In the genomic region with DNA sequence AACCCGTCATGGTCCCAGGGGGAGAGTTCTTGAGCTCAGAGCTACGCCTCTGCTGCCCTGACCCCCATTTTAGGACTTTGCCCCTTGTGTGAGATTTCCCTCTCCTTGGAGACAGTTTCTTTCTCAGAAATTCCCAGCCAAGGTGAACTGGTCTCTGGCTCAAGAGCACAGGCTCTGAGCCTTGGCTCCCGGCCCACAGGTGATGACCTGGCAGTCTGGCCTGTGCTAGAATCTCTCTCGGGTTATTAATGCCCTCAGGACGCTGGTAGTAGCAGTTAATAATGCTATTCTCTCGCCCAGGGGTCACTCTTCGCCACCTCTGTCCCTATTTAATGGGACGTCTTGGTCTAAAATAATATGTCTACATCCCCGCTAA, we compare ENCODE assay signal across 8 mouse cellular contexts. TPM values are rescaled to one million over a fixed set of nuclear protein-coding genes. Genes with fewer than 3 reads are reported as not detected.
DNase-seq lines count a peak whose midpoint lies in the region; ATAC-seq and TF ChIP-seq lines count a peak whose summit lies in the region.

No protein-coding gene starts in this region.

- TF ChIP-seq POLR2A in ES-Bruce4 (IDR thresholded peaks at IDR 0.05; ENCODE audit: insufficient read depth, low read length): no peak

- peak overlapping the region; percentile 24 for H3K9ac ChIP-seq in ES-Bruce4 (ENCODE audit: low read depth, poor library complexity, severe bottlenecking)
- peak overlapping the region; percentile 65 for H3K9ac ChIP-seq in forebrain, embryonic 13.5 days
- no peak overlapping the region; the same call in 1 of the 2 replicates for H3K9ac ChIP-seq in lung, embryonic 15.5 days
- H3K9ac ChIP-seq in stomach, postnatal 0 days (ENCODE audit: low read length): peak overlapping the region; percentile 68

- 16% methylated on average over 9 of the region's 9 CpGs for WGBS in forebrain, embryonic 13.5 days
- WGBS in lung, embryonic 15.5 days: 17% methylated on average over 9 of the region's 9 CpGs
- 16% methylated on average over 9 of the region's 9 CpGs for WGBS in stomach, postnatal 0 days

- TF ChIP-seq CTCF in ES-Bruce4 (IDR thresholded peaks at IDR 0.05; ENCODE audit: low read depth, low read length): no peak
- TF ChIP-seq CTCF in stomach, postnatal 0 days (IDR thresholded peaks at IDR 0.05; ENCODE audit: low read depth): no peak

- H3K4me1 ChIP-seq in ES-Bruce4 (ENCODE audit: control insufficient read depth, insufficient read depth, low read length): peaks cover 2% of the 10 kb centered on the region
- H3K4me1 ChIP-seq in forebrain, embryonic 13.5 days: peaks cover 14% of the 10 kb centered on the region
- peaks cover 15% of the 10 kb centered on the region for H3K4me1 ChIP-seq in lung, embryonic 15.5 days
- peaks cover 5% of the 10 kb centered on the region; the same call in 1 of the 2 replicates for H3K4me1 ChIP-seq in stomach, postnatal 0 days (replicated peaks; ENCODE audit: control insufficient read depth, insufficient read depth)

- no peak for TF ChIP-seq EP300 in ES-Bruce4 (IDR thresholded peaks at IDR 0.05; ENCODE audit: insufficient read depth, low read depth, low read length)
- no peak for TF ChIP-seq EP300 in stomach, postnatal 0 days (optimal IDR thresholded peaks at IDR 0.05)

- no peaks in the 10 kb centered on the region for H3K9me3 ChIP-seq in ES-Bruce4 (replicated peaks; ENCODE audit: control insufficient read depth, insufficient read depth, low read length, poor library complexity, severe bottlenecking)
- no peaks in the 10 kb centered on the region for H3K9me3 ChIP-seq in forebrain, embryonic 13.5 days (replicated peaks)
- no peaks in the 10 kb centered on the region for H3K9me3 ChIP-seq in lung, embryonic 15.5 days
- H3K9me3 ChIP-seq in stomach, postnatal 0 days (ENCODE audit: control insufficient read depth, low read length): no peaks in the 10 kb centered on the region

- no peaks in the 10 kb centered on the region for H3K27me3 ChIP-seq in ES-Bruce4 (ENCODE audit: control insufficient read depth, insufficient read depth, low read length, poor library complexity, severe bottlenecking)
- no peaks in the 10 kb centered on the region for H3K27me3 ChIP-seq in forebrain, embryonic 13.5 days
- H3K27me3 ChIP-seq in lung, embryonic 15.5 days: no peaks in the 10 kb centered on the region
- no peaks in the 10 kb centered on the region for H3K27me3 ChIP-seq in stomach, postnatal 0 days (ENCODE audit: control insufficient read depth, insufficient read depth, low read length)

- H3K36me3 ChIP-seq in ES-Bruce4 (ENCODE audit: control insufficient read depth, insufficient read depth, low read length, poor library complexity, severe bottlenecking): peaks cover under 1% of the 10 kb centered on the region; the same call in 1 of the 2 replicates
- H3K36me3 ChIP-seq in forebrain, embryonic 13.5 days (ENCODE audit: poor library complexity, severe bottlenecking): peaks cover 11% of the 10 kb centered on the region
- H3K36me3 ChIP-seq in lung, embryonic 15.5 days: peaks cover 8% of the 10 kb centered on the region
- H3K36me3 ChIP-seq in stomach, postnatal 0 days (ENCODE audit: control insufficient read depth, insufficient read depth, low read length): 0 out of 2 replicates have a peak, but pooled peaks cover 4% of the 10 kb centered on the region

- peak overlapping the region; percentile 12; the same call in 1 of the 2 replicates for H3K27ac ChIP-seq in ES-Bruce4 (ENCODE audit: insufficient read depth, low read length)
- H3K27ac ChIP-seq in forebrain, embryonic 13.5 days: no peak overlapping the region
- peak overlapping the region; percentile 82 for H3K27ac ChIP-seq in lung, embryonic 15.5 days
- peak overlapping the region; percentile 91 for H3K27ac ChIP-seq in stomach, postnatal 0 days (replicated peaks)

- H3K4me3 ChIP-seq in ES-Bruce4 (ENCODE audit: low read depth, low read length): peak overlapping the region; percentile 71
- peak overlapping the region; percentile 50 for H3K4me3 ChIP-seq in forebrain, embryonic 13.5 days
- H3K4me3 ChIP-seq in lung, embryonic 15.5 days: peak overlapping the region; percentile 51
- H3K4me3 ChIP-seq in stomach, postnatal 0 days (ENCODE audit: low read depth, low read length): peak overlapping the region; percentile 47

- ATAC-seq in forebrain, embryonic 13.5 days: no peak
- ATAC-seq in lung, embryonic 15.5 days (ENCODE audit: borderline replicate concordance, extremely low read depth, low FRiP score, low TSS enrichment): peak; percentile 21
- peak; percentile 24 for ATAC-seq in stomach, postnatal 0 days (ENCODE audit: low FRiP score, low TSS enrichment)

- peak overlapping the region; percentile 87 for H3K4me2 ChIP-seq in forebrain, embryonic 13.5 days
- peak overlapping the region; percentile 78 for H3K4me2 ChIP-seq in lung, embryonic 15.5 days
- H3K4me2 ChIP-seq in stomach, postnatal 0 days (replicated peaks; ENCODE audit: low read depth): peak overlapping the region; percentile 92

- DNase-seq in adrenal gland, postnatal 14 days: peak; percentile 59
- DNase-seq in adrenal gland, adult 2 months: no peak
- peak; percentile 87 for DNase-seq in kidney, adult 18-20 months
- DNase-seq in stomach, postnatal 0 days (ENCODE audit: low spot score): peak; percentile 54
- DNase-seq in embryo, embryonic 9.5 days (ENCODE audit: extremely low spot score): no peak

RNA-seq across cellular contexts. Expression of gene Zfp810, which starts 19.6 kb away (rescaled TPM):
- 8.0 and 10.2 TPM in 2 replicates for total RNA-seq in adrenal gland, postnatal 14 days (2021)
- total RNA-seq in adrenal gland, adult 2 months (2021): 10 to 100 TPM in 1 of 2 experiments, 1 to 10 TPM in 1; 5.7 to 11.0 TPM
- 1.8 and 2.2 TPM in 2 replicates for polyA plus RNA-seq in adrenal gland, adult 2 months (2012; rRNA removed)
- 8.4 and 10.7 TPM in 2 replicates for polyA plus RNA-seq in ES-Bruce4 (2011; ENCODE audit: insufficient read depth, insufficient read length, low read depth, missing spikeins)
- polyA plus RNA-seq in forebrain, embryonic 13.5 days (2015; fragmentation: Nextera tagmentation; extraction: Ambion mirVana): 32.9 and 33.8 TPM in 2 replicates
- 22.0 and 22.3 TPM in 2 replicates for polyA plus RNA-seq in lung, embryonic 15.5 days (2015; fragmentation: Nextera tagmentation; extraction: Ambion mirVana)
- 10.1 and 10.2 TPM in 2 replicates for polyA plus RNA-seq in stomach, postnatal 0 days (2015; fragmentation: Nextera tagmentation; extraction: Ambion mirVana)

Comparison
In these comparisons a context has a peak if more than half of its experiments do, and no peak if none do; other contexts are left out.
1. DNase-seq: peak in adrenal gland, postnatal 14 days (single experiment), kidney, adult 18-20 months (single experiment) and stomach, postnatal 0 days (single experiment); none in adrenal gland, adult 2 months (single experiment) and embryo, embryonic 9.5 days (single experiment).
2. Peak in every context shown above with its lines, with median percentiles within 50 percentile points of each other: H3K4me3 ChIP-seq and H3K4me2 ChIP-seq.